Mouse (Mus musculus): ENCODE results near the gene Flad1.

GRCm38 (mm10) chr3:89388134-89388881, 23.4 kb downstream of the Flad1 start:
- TF ChIP-seq CTCF (IDR thresholded peaks at IDR 0.05; ENCODE audit: borderline replicate concordance, insufficient read depth, low read length) (no peak), POLR2A (IDR thresholded peaks at IDR 0.05; ENCODE audit: low read depth, low read length) (no peak)

Measured in embryonic fibroblast, embryonic 13.5 days (primary cell).